Mouse (Mus musculus) olfactory bulb, adult 2 months (tissue): ENCODE data around the gene Ankrd39.

ENCODE experiments used
- CTCF ChIP-seq: fragments of 200-500 bp; IDR thresholded peaks from 2 replicates; pipeline ENCODE4 v1.5.1; 2012; ENCODE audit warnings: low read depth, mild to moderate bottlenecking, low read length, moderate library complexity; ENCODE audit not compliant: insufficient read depth
- POLR2A ChIP-seq: fragments of 200-500 bp; IDR thresholded peaks from 2 replicates; pipeline ENCODE4 v1.6.1; 2012; ENCODE audit warnings: mild to moderate bottlenecking, low read depth, low read length, moderate library complexity; ENCODE audit not compliant: insufficient read depth

DNA sequence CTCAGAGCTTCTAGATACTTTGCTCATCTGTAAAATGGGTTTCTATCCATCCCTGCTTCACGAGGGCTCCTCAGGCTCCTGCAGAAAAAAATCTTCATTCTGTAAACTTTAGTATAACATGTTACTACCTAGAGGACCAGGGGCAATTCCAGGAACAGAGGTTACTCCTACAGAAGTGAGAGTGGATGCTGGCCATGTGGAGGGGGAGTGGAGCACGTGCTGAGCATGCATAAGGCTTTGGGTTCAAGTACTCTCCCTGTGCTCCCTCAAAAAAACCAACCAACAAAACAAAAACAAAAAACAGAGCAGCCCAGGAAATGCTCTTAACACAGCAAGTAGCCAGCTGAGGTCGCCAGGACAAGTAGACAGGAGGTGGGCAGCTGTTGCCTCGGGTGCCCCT, 16.4 kb upstream of the Ankrd39 start:
- TF ChIP-seq POLR2A: no peak
- no peak for TF ChIP-seq CTCF
